Mouse (Mus musculus): ENCODE data around the gene AU021092. TPM values are rescaled to one million over a fixed set of nuclear protein-coding genes. Genes with fewer than 3 reads are reported as not detected.
A peak's percentile ranks its signal among the peaks of the same experiment; 100 is the strongest.

AU021092 gene
- polyA plus RNA-seq (2014; fragmentation: Nextera tagmentation; extraction: Ambion mirVana) = 15.0 and 15.6 TPM in 2 replicates

- WGBS = 76% methylated on average over 6 of the region's 6 CpGs
- H3K9ac ChIP-seq (replicated peaks; ENCODE audit: low read length) = no peak within 1 kb of the TSS
- no peaks in the 10 kb centered on the region for H3K27me3 ChIP-seq (ENCODE audit: control insufficient read depth, insufficient read depth, low read length)
- ATAC-seq (ENCODE audit: low FRiP score, low TSS enrichment) = no peak
- H3K4me1 ChIP-seq (ENCODE audit: control insufficient read depth, insufficient read depth, low read length) = no peaks in the 10 kb centered on the region
- no peak within 1 kb of the TSS for H3K4me2 ChIP-seq (ENCODE audit: low read length)
- no peak within 1 kb of the TSS for H3K27ac ChIP-seq (replicated peaks; ENCODE audit: low read depth, low read length)
- no peaks in the 10 kb centered on the region for H3K36me3 ChIP-seq (ENCODE audit: control insufficient read depth, insufficient read depth, low read length)
- no peak within 1 kb of the TSS for H3K4me3 ChIP-seq (replicated peaks; ENCODE audit: low read depth, low read length)
- no peaks in the 10 kb centered on the region for H3K9me3 ChIP-seq (ENCODE audit: control insufficient read depth, low read length)
- no peak for DNase-seq
Observed at GRCm38 (mm10) chr16:5222140-5222539, at the start of gene AU021092. Gene AU021092, minus strand, starts transcription at chr16:5222299.

GRCm38 (mm10) chr16:5271411-5272035 lies 49.4 kb upstream of the AU021092 start:
- Histone ChIP-seq H3K9ac (replicated peaks; ENCODE audit: low read length) (no peak overlapping the region), H3K36me3 (ENCODE audit: control insufficient read depth, insufficient read depth, low read length) (no peaks in the 10 kb centered on the region), H3K27me3 (ENCODE audit: control insufficient read depth, insufficient read depth, low read length) (no peaks in the 10 kb centered on the region), H3K27ac (replicated peaks; ENCODE audit: low read depth, low read length) (no peak overlapping the region), H3K4me2 (ENCODE audit: low read length) (no peak overlapping the region), H3K4me3 (replicated peaks; ENCODE audit: low read depth, low read length) (no peak overlapping the region), H3K4me1 (ENCODE audit: control insufficient read depth, insufficient read depth, low read length) (no peaks in the 10 kb centered on the region), H3K9me3 (ENCODE audit: control insufficient read depth, low read length) (no peaks in the 10 kb centered on the region)
- DNase-seq (no peak), ATAC-seq (ENCODE audit: low FRiP score, low TSS enrichment) (no peak)
- WGBS = 87% methylated on average over 4 of the region's 4 CpGs

GRCm38 (mm10) chr16:5263926-5264325 lies 41.8 kb upstream of the AU021092 start:
- no peak overlapping the region for H3K4me3 ChIP-seq (replicated peaks; ENCODE audit: low read depth, low read length)
- no peaks in the 10 kb centered on the region for H3K36me3 ChIP-seq (ENCODE audit: control insufficient read depth, insufficient read depth, low read length)
- no peak overlapping the region for H3K4me2 ChIP-seq (ENCODE audit: low read length)
- H3K27me3 ChIP-seq (ENCODE audit: control insufficient read depth, insufficient read depth, low read length) = no peaks in the 10 kb centered on the region
- H3K27ac ChIP-seq (replicated peaks; ENCODE audit: low read depth, low read length) = no peak overlapping the region
- H3K9ac ChIP-seq (replicated peaks; ENCODE audit: low read length) = no peak overlapping the region
- no peaks in the 10 kb centered on the region for H3K4me1 ChIP-seq (ENCODE audit: control insufficient read depth, insufficient read depth, low read length)
- H3K9me3 ChIP-seq (ENCODE audit: control insufficient read depth, low read length) = 0 out of 2 replicates have a peak, but pooled peaks cover 3% of the 10 kb centered on the region
- no peak for ATAC-seq (ENCODE audit: low FRiP score, low TSS enrichment)
- WGBS = 89% methylated on average over 7 of the region's 7 CpGs
- no peak for DNase-seq

- DNase-seq (no peak), ATAC-seq (ENCODE audit: low FRiP score, low TSS enrichment) (no peak)
- no peaks in the 10 kb centered on the region for H3K4me1 ChIP-seq (ENCODE audit: control insufficient read depth, insufficient read depth, low read length)
- no peak overlapping the region for H3K27ac ChIP-seq (replicated peaks; ENCODE audit: low read depth, low read length)
- no peaks in the 10 kb centered on the region for H3K36me3 ChIP-seq (ENCODE audit: control insufficient read depth, insufficient read depth, low read length)
- H3K4me3 ChIP-seq (replicated peaks; ENCODE audit: low read depth, low read length) = no peak overlapping the region
- H3K9ac ChIP-seq (replicated peaks; ENCODE audit: low read length) = no peak overlapping the region
- no peaks in the 10 kb centered on the region for H3K27me3 ChIP-seq (ENCODE audit: control insufficient read depth, insufficient read depth, low read length)
- 91% methylated on average over 8 of the region's 8 CpGs for WGBS
- no peak overlapping the region for H3K4me2 ChIP-seq (ENCODE audit: low read length)
- H3K9me3 ChIP-seq (ENCODE audit: control insufficient read depth, low read length) = 0 out of 2 replicates have a peak, but pooled peaks cover 3% of the 10 kb centered on the region
Observed at GRCm38 (mm10) chr16:5263156-5263555, 41.1 kb upstream of the AU021092 start.

- H3K4me3 ChIP-seq (replicated peaks; ENCODE audit: low read depth, low read length) = peak within 1 kb of the TSS; percentile 54
- 0 out of 2 replicates have a peak within 1 kb of the TSS, but pooled peaks have one; percentile 32 for H3K27ac ChIP-seq (replicated peaks; ENCODE audit: low read depth, low read length)
- WGBS = 2% methylated on average over 57 of the region's 57 CpGs
- no peaks in the 10 kb centered on the region for H3K9me3 ChIP-seq (ENCODE audit: control insufficient read depth, low read length)
- peaks cover 13% of the 10 kb centered on the region for H3K4me1 ChIP-seq (ENCODE audit: control insufficient read depth, insufficient read depth, low read length)
- H3K4me2 ChIP-seq (ENCODE audit: low read length) = peak within 1 kb of the TSS; percentile 82
- peak within 1 kb of the TSS; percentile 58 for H3K9ac ChIP-seq (replicated peaks; ENCODE audit: low read length)
- H3K27me3 ChIP-seq (ENCODE audit: control insufficient read depth, insufficient read depth, low read length) = no peaks in the 10 kb centered on the region
- H3K36me3 ChIP-seq (ENCODE audit: control insufficient read depth, insufficient read depth, low read length) = no peaks in the 10 kb centered on the region
- ATAC-seq (ENCODE audit: low FRiP score, low TSS enrichment) = peak; percentile 97
- DNase-seq = peak; percentile 99
Observed at GRCm38 (mm10) chr16:5255779-5256496, 33.8 kb upstream of the AU021092 start, which contains the start of gene Eef2kmt. Gene Eef2kmt, minus strand, starts transcription at chr16:5255983.

- Histone ChIP-seq H3K9me3 (ENCODE audit: control insufficient read depth, low read length) (no peaks in the 10 kb centered on the region), H3K27me3 (ENCODE audit: control insufficient read depth, insufficient read depth, low read length) (no peaks in the 10 kb centered on the region), H3K9ac (replicated peaks; ENCODE audit: low read length) (peak overlapping the region; percentile 58), H3K4me1 (ENCODE audit: control insufficient read depth, insufficient read depth, low read length) (peaks cover 13% of the 10 kb centered on the region), H3K27ac (replicated peaks; ENCODE audit: low read depth, low read length) (no peak overlapping the region), H3K4me3 (replicated peaks; ENCODE audit: low read depth, low read length) (peak overlapping the region; percentile 54), H3K4me2 (ENCODE audit: low read length) (peak overlapping the region; percentile 82), H3K36me3 (ENCODE audit: control insufficient read depth, insufficient read depth, low read length) (no peaks in the 10 kb centered on the region)
- no peak for ATAC-seq (ENCODE audit: low FRiP score, low TSS enrichment)
- WGBS = 2% methylated on average over 27 of the region's 27 CpGs
- DNase-seq = peak; percentile 43
Observed at GRCm38 (mm10) chr16:5255081-5255740, 33.1 kb upstream of the AU021092 start.

- Histone ChIP-seq H3K4me3 (replicated peaks; ENCODE audit: low read depth, low read length) (no peak overlapping the region), H3K9me3 (ENCODE audit: control insufficient read depth, low read length) (no peaks in the 10 kb centered on the region), H3K36me3 (ENCODE audit: control insufficient read depth, insufficient read depth, low read length) (no peaks in the 10 kb centered on the region), H3K4me1 (ENCODE audit: control insufficient read depth, insufficient read depth, low read length) (peaks cover 13% of the 10 kb centered on the region), H3K27ac (replicated peaks; ENCODE audit: low read depth, low read length) (no peak overlapping the region), H3K4me2 (ENCODE audit: low read length) (peak overlapping the region; percentile 82), H3K27me3 (ENCODE audit: control insufficient read depth, insufficient read depth, low read length) (no peaks in the 10 kb centered on the region), H3K9ac (replicated peaks; ENCODE audit: low read length) (no peak overlapping the region)
- peak; percentile 77 for DNase-seq
- ATAC-seq (ENCODE audit: low FRiP score, low TSS enrichment) = no peak
- 7% methylated on average over 15 of the region's 15 CpGs for WGBS
Observed at GRCm38 (mm10) chr16:5254346-5255025, 32.4 kb upstream of the AU021092 start.

- Histone ChIP-seq H3K27ac (replicated peaks; ENCODE audit: low read depth, low read length) (no peak overlapping the region), H3K27me3 (ENCODE audit: control insufficient read depth, insufficient read depth, low read length) (no peaks in the 10 kb centered on the region), H3K9me3 (ENCODE audit: control insufficient read depth, low read length) (no peaks in the 10 kb centered on the region), H3K4me3 (replicated peaks; ENCODE audit: low read depth, low read length) (no peak overlapping the region), H3K4me2 (ENCODE audit: low read length) (no peak overlapping the region), H3K4me1 (ENCODE audit: control insufficient read depth, insufficient read depth, low read length) (peaks cover 13% of the 10 kb centered on the region), H3K9ac (replicated peaks; ENCODE audit: low read length) (no peak overlapping the region), H3K36me3 (ENCODE audit: control insufficient read depth, insufficient read depth, low read length) (peaks cover 22% of the 10 kb centered on the region)
- WGBS = 94% methylated on average over 2 of the region's 2 CpGs
- no peak for ATAC-seq (ENCODE audit: low FRiP score, low TSS enrichment)
- DNase-seq = no peak
Observed at GRCm38 (mm10) chr16:5252260-5252659, 30.2 kb upstream of the AU021092 start.
